Mouse (Mus musculus) bone marrow macrophage, adult 2 months (primary cell): ENCODE results near the gene Fam213a.

Source experiments
- CTCF ChIP-seq: IDR thresholded peaks from 2 replicates; pipeline ENCODE4 v1.5.1; 2012; ENCODE audit warnings: low read depth, mild to moderate bottlenecking, low read length, moderate library complexity
- POLR2A ChIP-seq: IDR thresholded peaks from 2 replicates; pipeline ENCODE4 v1.6.1; 2012; ENCODE audit warnings: mild to moderate bottlenecking, low read depth, low read length, borderline replicate concordance

- no peak for TF ChIP-seq CTCF
- no peak for TF ChIP-seq POLR2A
These were observed 57.9 kb downstream of the Fam213a start for GRCm38 (mm10) chr14:40955596-40956251.
